Mouse (Mus musculus) brown adipose tissue, adult 24 weeks (tissue): ENCODE results near the gene Smok2b. TPM values are rescaled to one million over a fixed set of nuclear protein-coding genes. Genes with fewer than 3 reads are reported as not detected.
"Not testable (repeated sequence)": the region's sequence is repeated elsewhere in the genome, so short reads cannot be mapped to it uniquely, and the experiment has no call there.

ENCODE experiments used
- H3K27ac ChIP-seq: fragments of 200-500 bp; replicated peaks from 2 replicates; pipeline ENCODE4 v1.5.1; 2012; ENCODE audit warnings: low read depth, mild to moderate bottlenecking, low read length
- H3K4me1 ChIP-seq: fragments of 200-500 bp; 2 replicates; pipeline ENCODE4 v1.6.1; 2012; ENCODE audit warnings: low read length, mixed read lengths; ENCODE audit not compliant: control insufficient read depth, insufficient read depth, insufficient read length
- H3K4me3 ChIP-seq: fragments of 200-500 bp; 2 replicates; pipeline ENCODE4 v1.5.1; 2012; ENCODE audit warnings: low read depth, mild to moderate bottlenecking, low read length, moderate library complexity; ENCODE audit not compliant: insufficient read depth
- polyA plus RNA-seq: library from polyadenylated mRNA; stranded (reverse); fragments of >200 nt; gene quantifications from 2 replicates; pipeline ENCODE4 v1.2.4, GENCODE M21; 2012; ENCODE audit not compliant: missing spikeins, insufficient read depth, insufficient read length

Gene Smok2b
- polyA plus RNA-seq, 1 experiment, result not detected

GRCm38 (mm10) chr17:13212136-13212850, 17.8 kb upstream of the Smok2b start:
- Histone ChIP-seq H3K4me3 (no peak overlapping the region), H3K27ac (no peak overlapping the region)

DNA sequence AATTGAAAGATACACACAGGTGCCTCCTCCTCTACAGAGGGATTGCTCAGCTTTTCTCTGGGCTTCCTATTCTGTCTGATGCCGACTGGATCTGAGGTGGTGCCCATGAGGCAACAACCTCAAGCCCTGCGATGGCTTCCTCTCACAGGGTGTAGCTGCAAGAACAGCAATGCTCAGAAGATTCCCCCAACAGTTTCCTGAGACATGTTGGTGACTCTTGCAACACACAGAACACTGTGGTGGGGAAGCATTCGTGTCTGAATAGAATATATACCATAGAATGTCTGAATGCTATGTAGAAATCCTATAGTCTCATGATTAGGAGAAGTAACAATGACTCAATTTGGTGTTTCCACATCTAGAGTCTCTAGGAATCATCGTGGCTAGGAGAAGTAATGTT, 15.9 kb upstream of the Smok2b start:
- Histone ChIP-seq H3K4me3 (no peak overlapping the region), H3K27ac (no peak overlapping the region), H3K4me1 (no peaks in the 10 kb centered on the region)

More at GRCm38 (mm10) chr17:13212136-13212850, 17.8 kb upstream of the Smok2b start:
- H3K4me1 ChIP-seq, result no peaks in the 10 kb centered on the region

GRCm38 (mm10) chr17:13215595-13215994, 14.5 kb upstream of the Smok2b start:
- Histone ChIP-seq H3K4me3 (no peak overlapping the region), H3K4me1 (no peaks in the 10 kb centered on the region), H3K27ac (no peak overlapping the region)

- no peaks in the 10 kb centered on the region for H3K4me1 ChIP-seq
- no peak within 1 kb of the TSS for H3K4me3 ChIP-seq
- H3K27ac ChIP-seq, result no peak within 1 kb of the TSS
Observed at GRCm38 (mm10) chr17:13220888-13221287, 9.2 kb upstream of the Smok2b start, which contains the start of gene Smok2a. Smok2a (plus strand) TSS chr17:13221188.

- not testable (repeated sequence) for H3K27ac ChIP-seq, H3K4me1 ChIP-seq, H3K4me3 ChIP-seq
Observed at GRCm38 (mm10) chr17:13221921-13222320, 8.1 kb upstream of the Smok2b start.

DNA sequence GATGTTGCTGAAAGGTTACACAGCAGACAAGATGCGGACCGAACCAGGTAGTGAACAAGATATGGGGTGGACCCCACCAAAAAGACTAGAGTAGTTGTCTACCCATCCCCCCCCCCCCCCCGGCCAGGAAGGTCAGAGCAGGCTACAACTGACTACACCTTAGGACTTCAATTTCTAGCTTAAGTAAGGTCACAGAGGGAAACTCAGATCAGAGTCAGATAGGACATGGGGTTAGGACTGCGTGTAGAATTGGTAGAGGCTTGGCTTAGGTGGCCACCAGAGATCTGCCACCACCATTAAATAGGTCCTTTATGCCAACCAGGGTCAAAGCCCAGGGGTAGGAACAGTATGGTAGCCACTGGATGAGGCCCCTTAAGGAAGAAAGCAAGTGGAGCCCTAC, 9.4 kb downstream of the Smok2b start:
- H3K4me3 ChIP-seq, H3K4me1 ChIP-seq, H3K27ac ChIP-seq: not testable (repeated sequence)

DNA sequence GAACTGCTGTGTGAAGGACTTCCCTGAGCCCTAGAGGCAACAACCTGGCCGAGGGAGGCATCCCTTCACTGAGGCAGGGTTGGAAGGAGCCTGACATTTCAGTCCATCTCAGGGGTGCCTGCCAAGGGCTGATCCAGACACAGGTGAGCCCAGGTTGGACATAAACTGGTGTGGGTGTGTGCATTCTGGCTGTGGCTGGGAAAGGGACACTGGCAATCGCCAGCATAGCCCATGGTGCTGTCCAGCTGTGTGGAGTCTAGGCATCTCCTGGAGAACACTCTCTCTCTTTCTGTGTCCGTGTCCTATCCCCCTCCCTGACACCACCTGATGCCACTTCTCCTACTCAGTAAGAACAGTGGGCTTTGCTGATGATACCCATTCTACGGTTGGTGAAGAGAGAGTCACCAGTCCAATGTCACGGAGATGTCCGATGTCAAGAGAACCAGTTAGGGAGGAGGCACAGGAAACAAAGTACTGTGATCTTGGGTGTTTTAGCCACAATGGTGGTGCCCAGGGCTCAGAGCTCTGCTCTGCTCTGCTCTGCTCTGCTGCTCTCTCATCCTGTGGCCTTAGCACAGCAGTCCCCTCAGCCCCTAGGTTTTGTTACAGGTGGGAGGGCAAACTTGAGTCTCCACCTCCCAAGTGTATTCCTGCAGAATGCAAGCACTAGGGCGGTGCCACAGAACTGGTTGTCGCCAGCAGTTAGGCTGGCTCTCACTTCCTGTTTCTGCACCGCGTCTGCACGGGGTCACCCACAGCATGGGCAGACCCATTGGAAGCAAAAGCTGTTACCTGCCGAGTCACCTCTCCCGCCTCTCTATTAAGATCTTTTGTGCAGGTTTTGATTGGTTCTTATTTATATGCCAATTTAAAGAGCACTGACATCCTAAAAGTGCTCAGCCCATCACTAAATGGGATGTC, 11.0 kb downstream of the Smok2b start:
- not testable (repeated sequence) for H3K4me3 ChIP-seq, H3K27ac ChIP-seq, H3K4me1 ChIP-seq

DNA sequence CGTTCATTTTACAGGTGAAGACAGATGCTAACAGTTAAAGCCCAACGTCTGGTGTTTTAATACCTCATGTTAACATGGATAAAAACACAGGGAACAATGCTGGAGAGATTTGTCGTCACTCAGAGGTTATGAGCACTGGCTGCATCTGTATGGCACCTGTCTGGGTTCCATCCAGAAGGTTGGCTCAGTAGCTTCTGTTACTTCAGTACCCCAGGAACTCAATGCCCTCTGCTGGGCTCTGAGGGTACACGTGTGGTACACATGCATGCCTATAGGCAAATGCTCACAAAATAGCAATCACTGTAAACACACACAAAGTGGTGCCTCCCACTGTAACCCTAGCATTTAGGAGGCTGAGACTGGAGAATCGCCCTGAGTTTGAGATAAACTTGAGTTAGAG, 24.7 kb downstream of the Smok2b start:
- H3K4me3 ChIP-seq, H3K4me1 ChIP-seq, H3K27ac ChIP-seq: not testable (repeated sequence)

Other genes with a start within 250 kb of the Smok2b start
- 59.6 and 62.5 TPM in 2 replicates for gene Wtap, start 236.1 kb upstream of the Smok2b start, polyA plus RNA-seq
- gene Sod2, start 223.4 kb upstream of the Smok2b start, polyA plus RNA-seq, result 1,013 and 1,407 TPM in 2 replicates
- not detected in 2 replicates for gene Gpr31b, start 178.0 kb upstream of the Smok2b start, polyA plus RNA-seq
- 0.91 TPM in 1 of 2 replicates, not detected in the other for gene Tcp10b, start 169.2 kb upstream of the Smok2b start, polyA plus RNA-seq
- gene Unc93a, start 98.4 kb upstream of the Smok2b start, polyA plus RNA-seq, result not detected in 2 replicates
- not detected in 2 replicates for gene Smok2a, start 9.1 kb upstream of the Smok2b start, polyA plus RNA-seq
- not detected in 2 replicates for gene Tcp10c, start 124.3 kb downstream of the Smok2b start, polyA plus RNA-seq